In the genomic region with DNA sequence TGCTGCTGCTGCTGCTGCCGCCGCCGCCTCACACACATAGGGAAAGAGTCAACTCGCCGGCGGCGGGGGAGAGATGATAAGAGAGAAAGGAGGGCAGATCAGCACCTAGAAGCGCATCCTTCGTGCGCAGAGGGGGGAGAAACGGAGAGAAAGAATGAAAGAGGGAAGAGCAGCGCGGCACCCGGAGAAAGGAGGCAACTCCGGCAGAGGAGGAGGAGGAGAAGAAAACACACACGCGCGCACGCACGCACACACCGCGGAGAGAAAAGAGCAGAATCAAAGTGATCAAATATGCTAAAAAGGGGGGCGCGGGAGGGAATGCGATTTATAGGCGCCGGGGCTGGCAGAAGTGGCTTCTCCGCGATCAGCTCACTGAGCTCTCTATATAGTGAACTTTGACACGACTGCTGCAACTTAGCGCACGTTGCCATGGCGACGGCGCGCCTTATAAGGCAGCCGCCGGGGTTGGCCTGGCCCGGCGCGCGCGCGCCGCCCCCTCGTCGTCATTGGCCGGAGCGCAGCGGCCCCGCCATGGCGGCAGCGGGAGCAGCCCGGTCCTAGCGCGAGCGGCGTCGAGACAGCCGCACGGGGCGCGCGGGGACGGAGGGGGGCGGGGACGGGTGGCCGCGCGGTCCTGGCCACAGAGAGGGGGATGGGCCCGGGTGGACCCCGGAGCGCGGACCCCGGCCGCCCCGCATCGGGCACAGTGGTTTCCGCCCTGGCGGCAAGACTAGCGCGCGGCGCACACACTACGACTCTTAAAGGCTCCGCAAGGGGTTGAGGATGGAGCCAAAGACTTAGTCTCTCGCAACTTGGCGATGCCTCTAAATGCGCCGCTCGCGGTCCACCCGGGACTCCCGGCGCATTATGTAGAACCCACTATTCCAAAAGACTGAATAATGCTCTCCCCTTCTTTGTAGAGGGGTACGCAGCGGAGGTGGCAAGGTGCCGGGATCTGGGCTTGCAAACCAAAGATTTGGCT, we compare ENCODE assay signal across 8 mouse cellular contexts. TPM values are rescaled to one million over a fixed set of nuclear protein-coding genes. Genes with fewer than 3 reads are reported as not detected.
DNase-seq lines count a peak whose midpoint lies in the region; ATAC-seq and TF ChIP-seq lines count a peak whose summit lies in the region.

No protein-coding gene starts in this region.

- peak overlapping the region; percentile 55 for H3K4me3 ChIP-seq in forebrain, embryonic 15.5 days
- H3K4me3 ChIP-seq in liver, embryonic 15.5 days (replicated peaks) = peak overlapping the region; percentile 54
- peak overlapping the region; percentile 83 for H3K4me3 ChIP-seq in olfactory bulb, adult 2 months (ENCODE audit: insufficient read depth, low read depth, low read length)

- peak; percentile 87 for ATAC-seq in Patski
- ATAC-seq in forebrain, embryonic 15.5 days (replicated peaks) = peak; percentile 92
- ATAC-seq in liver, embryonic 15.5 days (ENCODE audit: insufficient read depth) = peak; percentile 67

- CTCF ChIA-PET in Patski (lab: Charles Lee) = interaction anchor here (1.2 kb wide), 1 partner anchor 8 kb away, joined by 3 read pairs; no protein-coding TSS in a partner anchor

- peaks cover 30% of the 10 kb centered on the region for H3K4me1 ChIP-seq in forebrain, embryonic 15.5 days
- peaks cover 3% of the 10 kb centered on the region; the same call in 1 of the 2 replicates for H3K4me1 ChIP-seq in liver, embryonic 15.5 days (replicated peaks)
- peaks cover 20% of the 10 kb centered on the region for H3K4me1 ChIP-seq in olfactory bulb, adult 2 months (ENCODE audit: control insufficient read depth, insufficient read depth, low read length)

- H3K9me3 ChIP-seq in forebrain, embryonic 15.5 days = no peaks in the 10 kb centered on the region
- no peaks in the 10 kb centered on the region for H3K9me3 ChIP-seq in liver, embryonic 15.5 days (replicated peaks)

- H3K36me3 ChIP-seq in forebrain, embryonic 15.5 days = no peaks in the 10 kb centered on the region
- no peaks in the 10 kb centered on the region for H3K36me3 ChIP-seq in liver, embryonic 15.5 days (replicated peaks)

- in situ Hi-C loops in Patski (cut with MboI; ENCODE audit: low pct_unique_long_range_greater_than_20kb) = loop anchor here (25.0 kb wide), 3 partner anchors 1226 to 1501 kb away; no protein-coding TSS in a partner anchor

- peak overlapping the region; percentile 94 for H3K27ac ChIP-seq in forebrain, embryonic 15.5 days (replicated peaks)
- peak overlapping the region; percentile 84 for H3K27ac ChIP-seq in liver, embryonic 15.5 days (replicated peaks)
- H3K27ac ChIP-seq in olfactory bulb, adult 2 months (ENCODE audit: insufficient read depth, low read depth, low read length) = peak overlapping the region; percentile 64; the same call in 1 of the 2 replicates

- no peak for DNase-seq in Patski (ENCODE audit: low read depth, low spot score)
- peak; percentile 70 for DNase-seq in cerebellum, adult 11-12 months
- DNase-seq in heart, postnatal 10 days = peak; percentile 93 to 94
- DNase-seq in kidney, postnatal 4 days = peak; percentile 97 to 99
- DNase-seq in urinary bladder, postnatal 4 days (ENCODE audit: low spot score in 2 of 2) = peak; percentile 94 to 96

- peak overlapping the region; percentile 62 for H3K9ac ChIP-seq in forebrain, embryonic 15.5 days (replicated peaks)
- H3K9ac ChIP-seq in liver, embryonic 15.5 days = peak overlapping the region; percentile 47; the same call in 1 of the 2 replicates

- POLR2A ChIA-PET in Patski (lab: Charles Lee) = interaction anchor here (3.0 kb wide), 1 partner anchor 10 kb away, joined by 46 read pairs; no protein-coding TSS in a partner anchor

- intact Hi-C loops in heart, postnatal 10 days (cut with DNase I) = loop anchor here (5.0 to 10.0 kb wide), 4 partner anchors 263 to 1346 kb away; no protein-coding TSS in a partner anchor

- H3K4me2 ChIP-seq in forebrain, embryonic 15.5 days (replicated peaks) = peak overlapping the region; percentile 82
- H3K4me2 ChIP-seq in liver, embryonic 15.5 days = peak overlapping the region; percentile 54

- TF ChIP-seq CTCF in Patski (IDR thresholded peaks at IDR 0.05) = no peak
- TF ChIP-seq CTCF in olfactory bulb, adult 2 months (IDR thresholded peaks at IDR 0.05; ENCODE audit: insufficient read depth, low read depth, low read length) = no peak

- no peaks in the 10 kb centered on the region for H3K27me3 ChIP-seq in Patski
- H3K27me3 ChIP-seq in forebrain, embryonic 15.5 days = peaks cover 44% of the 10 kb centered on the region
- peaks cover 93% of the 10 kb centered on the region for H3K27me3 ChIP-seq in liver, embryonic 15.5 days

- WGBS in forebrain, embryonic 15.5 days = under 1% methylated on average over 97 of the region's 98 CpGs
- under 1% methylated on average over 91 of the region's 98 CpGs for WGBS in liver, embryonic 15.5 days (ENCODE audit: insufficient replicate concordance)
- under 1% methylated on average over 98 of the region's 98 CpGs for WGBS in olfactory bulb, adult 2 months

- TF ChIP-seq POLR2A in olfactory bulb, adult 2 months (IDR thresholded peaks at IDR 0.05; ENCODE audit: insufficient read depth, low read depth, low read length) = no peak

RNA-seq across cellular contexts. Expression of a gene that starts 4.9 kb away (rescaled TPM):
- polyA plus RNA-seq in Patski (2021) = 37.5 TPM
- polyA plus RNA-seq in forebrain, embryonic 15.5 days (2015; fragmentation: Nextera tagmentation; extraction: Ambion mirVana) = 76.2 and 95.0 TPM in 2 replicates
- total RNA-seq in heart, postnatal 10 days (2021) = 10 to 100 TPM; 25.2 to 30.0 TPM
- 6.5 and 6.7 TPM in 2 replicates for polyA plus RNA-seq in liver, embryonic 15.5 days (2015; fragmentation: Nextera tagmentation; extraction: Ambion mirVana)
- polyA plus RNA-seq in olfactory bulb, adult 2 months (2012; ENCODE audit: insufficient read depth, insufficient read length, low replicate concordance, missing spikeins) = not detected in 2 replicates
